Comparison of ENCODE assay signal across 9 mouse cellular contexts in genomic region chr10:76801841-76802499, GRCm38 (mm10).
DNase-seq lines count a peak whose midpoint lies in the region; ATAC-seq and TF ChIP-seq lines count a peak whose summit lies in the region.
"Had no signal": no experiment of that assay in that cellular context is flagged by ENCODE, and none has a peak within 500 bp of the region (broad histone marks: within the 10 kb centered on the region; RNA-seq: fewer than 3 reads in every experiment).

No protein-coding gene starts in this region.

- H3K9me3 ChIP-seq in heart, embryonic 11.5 days (replicated peaks; ENCODE audit: control insufficient read depth, low read length) = no peaks in the 10 kb centered on the region
- H3K9me3 ChIP-seq: liver, embryonic 15.5 days had no signal

- no peak overlapping the region for H3K27ac ChIP-seq in heart, adult 2 months
- no peak overlapping the region for H3K27ac ChIP-seq in heart, embryonic 11.5 days (ENCODE audit: low read depth, low read length)
- H3K27ac ChIP-seq: liver, embryonic 15.5 days had no signal

- no peak for TF ChIP-seq EP300 in heart, adult 2 months (IDR thresholded peaks at IDR 0.05; ENCODE audit: insufficient read depth, low read depth, low read length)

- no peak for ATAC-seq in heart, embryonic 11.5 days (replicated peaks; ENCODE audit: insufficient number of reproducible peaks, low FRiP score, low TSS enrichment)

- H3K36me3 ChIP-seq in heart, adult 2 months (ENCODE audit: control insufficient read depth, insufficient read depth, low read length) = no peaks in the 10 kb centered on the region
- H3K36me3 ChIP-seq in heart, embryonic 11.5 days (ENCODE audit: control insufficient read depth, insufficient read depth, low read length) = no peaks in the 10 kb centered on the region
- H3K36me3 ChIP-seq: liver, embryonic 15.5 days had no signal

- H3K79me2 ChIP-seq in heart, adult 2 months (replicated peaks; ENCODE audit: control insufficient read depth, insufficient read depth, low read length) = no peaks in the 10 kb centered on the region

- no peak overlapping the region for H3K4me3 ChIP-seq in heart, adult 2 months
- H3K4me3 ChIP-seq in heart, embryonic 11.5 days (ENCODE audit: low read depth, low read length) = no peak overlapping the region
- H3K4me3 ChIP-seq: liver, embryonic 15.5 days had no signal

- peaks cover 2% of the 10 kb centered on the region; the same call in 1 of the 2 replicates for H3K4me1 ChIP-seq in heart, adult 2 months (ENCODE audit: control insufficient read depth, insufficient read depth, low read length)
- H3K4me1 ChIP-seq in heart, embryonic 11.5 days (ENCODE audit: control insufficient read depth, insufficient read depth, low read length) = no peaks in the 10 kb centered on the region

- H3K4me2 ChIP-seq in heart, embryonic 11.5 days = no peak overlapping the region
- H3K4me2 ChIP-seq: liver, embryonic 15.5 days had no signal

- intact Hi-C loops in heart, adult 2 months (cut with DNase I) = no loop called here
- intact Hi-C loops in heart, postnatal 36 days (cut with DNase I) = no loop called here

- 59% methylated on average over 6 of the region's 6 CpGs for WGBS in heart, adult 2 months
- 71% methylated on average over 6 of the region's 6 CpGs for WGBS in heart, embryonic 11.5 days (ENCODE audit: insufficient replicate concordance)

- peak; percentile 26 to 33 for DNase-seq in heart, adult 2 months
- peak; percentile 3 for DNase-seq in thymus, postnatal 0 days (ENCODE audit: low spot score)
- no peak for DNase-seq in thymus, adult 18-20 months
- DNase-seq in heart, postnatal 36 days = peak; percentile 11 to 18
- no peak for DNase-seq in ovary, postnatal 10 days (ENCODE audit: low spot score)
- no peak for DNase-seq in embryo, embryonic 9.5 days (ENCODE audit: extremely low spot score)
- DNase-seq in gastrocnemius, adult 8-10 months (ENCODE audit: low spot score in 2 of 2) = no peak

- TF ChIP-seq POLR2A in heart, adult 2 months (IDR thresholded peaks at IDR 0.05; ENCODE audit: insufficient read depth, low read depth, low read length) = no peak

- no peaks in the 10 kb centered on the region for H3K27me3 ChIP-seq in heart, adult 2 months (ENCODE audit: control insufficient read depth, insufficient read depth, low read length)
- no peaks in the 10 kb centered on the region for H3K27me3 ChIP-seq in heart, embryonic 11.5 days (ENCODE audit: control insufficient read depth, insufficient read depth, low read length)
- H3K27me3 ChIP-seq: liver, embryonic 15.5 days had no signal

- no peak overlapping the region for H3K9ac ChIP-seq in heart, adult 2 months (ENCODE audit: low read depth, low read length)
- H3K9ac ChIP-seq in heart, embryonic 11.5 days (ENCODE audit: low read depth, low read length) = no peak overlapping the region
- H3K9ac ChIP-seq: liver, embryonic 15.5 days had no signal

- TF ChIP-seq CTCF in heart, adult 2 months (IDR thresholded peaks at IDR 0.05) = no peak

Comparison
In these comparisons a context has a peak if more than half of its experiments do, and no peak if none do; other contexts are left out.
1. DNase-seq: peak in heart, adult 2 months (2 of 2), thymus, postnatal 0 days (single experiment) and heart, postnatal 36 days (2 of 2); none in thymus, adult 18-20 months (0 of 2), ovary, postnatal 10 days (single experiment), embryo, embryonic 9.5 days (single experiment) and gastrocnemius, adult 8-10 months (0 of 2).